Mouse (Mus musculus) lung, postnatal 0 days (tissue): ENCODE data around the gene Tpm4. TPM values are rescaled to one million over a fixed set of nuclear protein-coding genes. Genes with fewer than 3 reads are reported as not detected.

Source experiments
- ATAC-seq: fragments of 200-750 bp; cut with Nextera tagmentation; 2 replicates; pipeline ENCODE4 v1.8.0; 2017; ENCODE audit warnings: moderate library complexity
- DNase-seq: peaks from one replicate; pipeline ENCODE4 v3.0.0-alpha.2; 2016; ENCODE audit warnings: low spot score
- H3K27ac ChIP-seq: fragments of 300-500 bp; sonication (generic); 2 replicates; pipeline ENCODE4 v1.5.1; 2014; ENCODE audit warnings: antibody characterized with exemption, mild to moderate bottlenecking, low read length, mixed read lengths
- H3K27me3 ChIP-seq: fragments of 300-500 bp; sonication (generic); replicated peaks from 2 replicates; pipeline ENCODE4 v1.6.1; 2014; ENCODE audit warnings: low read length, mixed read lengths; ENCODE audit not compliant: insufficient read depth
- H3K36me3 ChIP-seq: fragments of 300-500 bp; sonication (generic); 2 replicates; pipeline ENCODE4 v1.6.1; 2014; ENCODE audit warnings: low read length, mixed read lengths; ENCODE audit not compliant: insufficient read depth
- H3K4me1 ChIP-seq: fragments of 300-500 bp; sonication (generic); 2 replicates; pipeline ENCODE4 v1.6.1; 2014; ENCODE audit warnings: antibody characterized with exemption, low read depth, low read length, mixed read lengths; ENCODE audit not compliant: insufficient read depth
- H3K4me2 ChIP-seq: fragments of 300-500 bp; sonication (generic); replicated peaks from 2 replicates; pipeline ENCODE4 v1.6.1; 2014; ENCODE audit warnings: low read depth, mild to moderate bottlenecking, low read length, moderate library complexity, mixed read lengths
- H3K4me3 ChIP-seq: fragments of 300-500 bp; sonication (generic); 2 replicates; pipeline ENCODE4 v1.5.1; 2014; ENCODE audit warnings: low read depth, low read length
- H3K9ac ChIP-seq: fragments of 300-500 bp; sonication (generic); replicated peaks from 2 replicates; pipeline ENCODE4 v1.6.1; 2014; ENCODE audit warnings: low read depth, mild to moderate bottlenecking
- H3K9me3 ChIP-seq: fragments of 300-500 bp; sonication (generic); 2 replicates; pipeline ENCODE4 v1.6.1; 2016; ENCODE audit warnings: low read length, mixed read lengths
- CTCF ChIP-seq: IDR thresholded peaks from 2 replicates; pipeline ENCODE4 v1.5.1; 2016; ENCODE audit warnings: antibody characterized with exemption, mild to moderate bottlenecking
- EP300 ChIP-seq: IDR thresholded peaks from 2 replicates; pipeline ENCODE4 v1.6.1; 2016; ENCODE audit warnings: antibody characterized with exemption, mild to moderate bottlenecking, control low read depth
- WGBS: fragments of 180-500 bp; shearing (Covaris S2); extraction: QIAGEN DNeasy Blood & Tissue Kit; methylation state at CpG from one replicate; pipeline ENCODE4 v1.1.7; 2014; 5-methylcytosine and 5-hydroxymethylcytosine counted together
- polyA plus RNA-seq: library from polyadenylated mRNA; unstranded; fragments of >200 nt; fragmentation: Nextera tagmentation; extraction: Ambion mirVana; gene quantifications from 2 replicates; pipeline ENCODE4 v1.2.1, GENCODE M21; 2015

Gene Tpm4
- polyA plus RNA-seq, 1 experiment from 2014 or later: 585 TPM

DNA sequence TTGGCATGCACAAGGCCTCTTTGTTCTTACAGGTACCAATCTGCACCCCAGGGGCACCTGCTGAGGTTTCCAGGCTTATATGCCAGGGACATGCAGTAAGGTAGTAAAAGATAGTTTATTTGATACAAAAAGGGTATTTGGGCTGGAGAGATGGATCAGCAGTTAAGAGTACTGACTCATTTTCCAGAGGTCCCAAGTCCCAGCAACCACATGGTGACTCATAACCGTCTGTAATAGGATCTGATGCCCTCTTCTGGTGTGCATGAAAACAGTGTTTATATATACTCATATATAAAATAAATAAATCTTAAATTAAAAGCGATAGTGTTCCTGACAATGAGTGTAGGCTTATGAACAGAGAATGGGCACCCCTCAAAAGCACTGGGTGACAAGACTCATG lies 23.3 kb downstream of the Tpm4 start:
- TF ChIP-seq CTCF (no peak), EP300 (no peak)
- H3K27me3 ChIP-seq: no peaks in the 10 kb centered on the region
- H3K4me2 ChIP-seq: no peak overlapping the region
- no peak overlapping the region for H3K4me3 ChIP-seq
- no peak overlapping the region for H3K27ac ChIP-seq
- DNase-seq (no peak), ATAC-seq (no peak)
- peaks cover 9% of the 10 kb centered on the region; the same call in 1 of the 2 replicates for H3K4me1 ChIP-seq
- no peaks in the 10 kb centered on the region for H3K9me3 ChIP-seq
- 57% methylated on average over 2 of the region's 2 CpGs for WGBS
- H3K36me3 ChIP-seq: peaks cover 10% of the 10 kb centered on the region; the same call in 1 of the 2 replicates
- no peak overlapping the region for H3K9ac ChIP-seq

- no peak for DNase-seq
- Histone ChIP-seq H3K9me3 (no peaks in the 10 kb centered on the region), H3K4me1 (peaks cover 9% of the 10 kb centered on the region; the same call in 1 of the 2 replicates), H3K27me3 (no peaks in the 10 kb centered on the region), H3K9ac (no peak overlapping the region), H3K4me3 (no peak overlapping the region), H3K4me2 (no peak overlapping the region), H3K36me3 (peaks cover 3% of the 10 kb centered on the region; the same call in 1 of the 2 replicates), H3K27ac (no peak overlapping the region)
- no peak for ATAC-seq
- whole genome bisulfite sequencing: 69% methylated on average over 3 of the region's 3 CpGs
- TF ChIP-seq CTCF: no peak
- no peak for TF ChIP-seq EP300
Observed at GRCm38 (mm10) chr8:72158726-72159125, 24.0 kb downstream of the Tpm4 start.

- TF ChIP-seq EP300 (no peak), CTCF (peak; percentile 8; the same call in 1 of the 2 replicates)
- H3K27ac ChIP-seq: peak overlapping the region; percentile 71; the same call in 1 of the 2 replicates
- DNase-seq (no peak), ATAC-seq (no peak)
- H3K4me2 ChIP-seq: peak overlapping the region; percentile 65
- no peaks in the 10 kb centered on the region for H3K36me3 ChIP-seq
- H3K9me3 ChIP-seq: no peaks in the 10 kb centered on the region
- H3K27me3 ChIP-seq: no peaks in the 10 kb centered on the region
- H3K4me1 ChIP-seq: peaks cover 9% of the 10 kb centered on the region; the same call in 1 of the 2 replicates
- H3K9ac ChIP-seq: no peak overlapping the region
- WGBS: 60% methylated on average over 3 of the region's 3 CpGs
- peak overlapping the region; percentile 29; the same call in 1 of the 2 replicates for H3K4me3 ChIP-seq
Observed at GRCm38 (mm10) chr8:72160007-72160406, 25.2 kb downstream of the Tpm4 start.

GRCm38 (mm10) chr8:72160707-72161697 lies 26.2 kb downstream of the Tpm4 start, which contains the start of gene Rab8a:
TSS of gene Rab8a (plus strand) at chr8:72161200.
- H3K27me3 ChIP-seq: no peaks in the 10 kb centered on the region
- H3K36me3 ChIP-seq: no peaks in the 10 kb centered on the region
- TF ChIP-seq EP300 (no peak), CTCF (0 out of 2 replicates have a peak, but pooled peaks have one; percentile 1)
- ATAC-seq (peak; percentile 98), DNase-seq (peak; percentile 100)
- under 1% methylated on average over 75 of the region's 82 CpGs for WGBS
- peak within 1 kb of the TSS; percentile 95 for H3K9ac ChIP-seq
- peaks cover 9% of the 10 kb centered on the region; the same call in 1 of the 2 replicates for H3K4me1 ChIP-seq
- peak within 1 kb of the TSS; percentile 84 for H3K4me3 ChIP-seq
- H3K9me3 ChIP-seq: no peaks in the 10 kb centered on the region
- H3K4me2 ChIP-seq: peak within 1 kb of the TSS; percentile 90
- peak within 1 kb of the TSS; percentile 88 for H3K27ac ChIP-seq

DNA sequence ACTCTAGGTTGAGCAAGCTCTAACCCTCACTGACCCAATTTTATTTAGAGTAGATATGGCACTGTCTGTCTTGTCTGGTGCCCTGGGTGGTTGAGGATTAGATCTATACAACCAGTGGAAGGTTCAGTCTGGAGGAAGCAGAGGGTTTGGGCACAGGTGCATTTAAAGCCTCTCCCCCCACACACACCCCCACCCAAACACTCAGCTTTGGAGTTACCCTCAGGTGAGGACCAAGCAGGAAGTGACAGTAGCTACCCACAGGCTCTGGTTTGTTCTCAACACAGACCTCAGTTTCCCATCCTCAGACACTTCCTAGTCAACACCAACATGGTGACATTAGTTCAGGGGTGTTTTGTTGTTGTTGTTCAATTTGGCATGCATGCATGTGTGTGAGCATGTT lies 28.0 kb downstream of the Tpm4 start:
- H3K9ac ChIP-seq: no peak overlapping the region
- ATAC-seq (no peak), DNase-seq (no peak)
- no peaks in the 10 kb centered on the region for H3K9me3 ChIP-seq
- no peak overlapping the region for H3K4me2 ChIP-seq
- peaks cover 9% of the 10 kb centered on the region; the same call in 1 of the 2 replicates for H3K4me1 ChIP-seq
- no peak overlapping the region for H3K27ac ChIP-seq
- H3K36me3 ChIP-seq: no peaks in the 10 kb centered on the region
- TF ChIP-seq EP300 (no peak), CTCF (no peak)
- no peak overlapping the region for H3K4me3 ChIP-seq
- H3K27me3 ChIP-seq: no peaks in the 10 kb centered on the region

DNA sequence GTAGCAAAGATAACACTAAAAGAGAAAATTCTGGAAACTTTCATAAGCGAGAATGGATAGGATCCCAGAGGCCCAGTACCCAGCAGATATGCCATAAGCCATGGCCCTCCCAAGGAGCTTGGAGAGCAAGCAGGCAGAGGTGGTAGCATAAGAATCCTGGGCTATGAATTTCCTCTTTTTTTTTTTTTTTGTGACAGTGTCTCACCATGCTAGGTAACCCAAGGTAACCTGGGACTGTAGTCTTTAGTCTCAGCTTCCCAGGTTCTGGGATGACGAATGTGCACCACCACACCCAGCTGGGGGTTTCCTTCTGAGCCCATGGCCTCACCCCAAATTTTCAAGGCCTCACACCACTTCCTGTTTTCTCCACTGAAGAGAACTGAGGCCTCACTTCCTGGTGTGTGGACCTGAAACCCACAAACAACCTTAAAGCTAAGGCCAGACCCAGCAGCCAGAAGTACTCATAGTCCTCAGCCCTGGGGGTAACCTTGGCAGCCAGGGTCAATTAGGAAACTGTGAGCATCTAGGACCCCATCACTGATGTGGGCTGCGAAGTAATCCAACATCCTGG lies 34.4 kb downstream of the Tpm4 start:
- peaks cover 53% of the 10 kb centered on the region for H3K36me3 ChIP-seq
- no peaks in the 10 kb centered on the region for H3K27me3 ChIP-seq
- no peaks in the 10 kb centered on the region for H3K9me3 ChIP-seq
- H3K9ac ChIP-seq: no peak overlapping the region
- no peak for TF ChIP-seq CTCF
- no peak for TF ChIP-seq EP300
- no peak overlapping the region for H3K27ac ChIP-seq
- ATAC-seq (peak; percentile 26; the same call in 1 of the 2 replicates), DNase-seq (peak; percentile 44)
- 78% methylated on average over 3 of the region's 3 CpGs for WGBS
- H3K4me3 ChIP-seq: no peak overlapping the region
- no peaks in the 10 kb centered on the region for H3K4me1 ChIP-seq
- no peak overlapping the region for H3K4me2 ChIP-seq
